Mouse (Mus musculus) heart, postnatal 0 days (tissue): ENCODE measurements around the gene Cnn2.

Experiments
- CTCF ChIP-seq: IDR thresholded peaks from 2 replicates; pipeline ENCODE4 v1.5.1; 2016; ENCODE audit warnings: antibody characterized with exemption, control low read depth, low read depth
- EP300 ChIP-seq: IDR thresholded peaks from 2 replicates; pipeline ENCODE4 v1.6.1; 2016; ENCODE audit warnings: antibody characterized with exemption, low read depth

- no peak for TF ChIP-seq CTCF
- TF ChIP-seq EP300: no peak
These were observed 28.1 kb downstream of the Cnn2 start, which contains the start of gene Arhgap45 for GRCm38 (mm10) chr10:80016511-80016910.
